Mouse (Mus musculus) megakaryocyte progenitor cell, adult 5-6 weeks (primary cell): ENCODE data around the gene D8Ertd738e. TPM values are rescaled to one million over a fixed set of nuclear protein-coding genes. Genes with fewer than 3 reads are reported as not detected.

Experiments used
- ATAC-seq: replicated peaks from 2 replicates; pipeline ENCODE4 v1.8.0; 2016; ENCODE audit warnings: mild to moderate bottlenecking, moderate TSS enrichment, inconsistent platforms; ENCODE audit not compliant: poor library complexity
- total RNA-seq, 2 experiments: library from RNA; stranded (forward) in 1 of 2; stranded (reverse) in 1 of 2; fragments of 157-497, 149-512 nt in 1 of 2; fragments of 200-1000 nt in 1 of 2; gene quantifications; 2 replicates each; pipeline versions ENCODE4 v1.2.3 to v1.2.4; 2015 to 2017

The D8Ertd738e gene
- total RNA-seq, 2 experiments from 2014 or later, result 107 to 121 TPM

- ATAC-seq, result peak; percentile 15
These were observed 45.3 kb downstream of the D8Ertd738e start for GRCm38 (mm10) chr8:84203975-84204772.

GRCm38 (mm10) chr8:84202938-84203917, 46.3 kb downstream of the D8Ertd738e start:
- peak; percentile 33 for ATAC-seq

- ATAC-seq, result no peak
These were observed 47.1 kb downstream of the D8Ertd738e start for GRCm38 (mm10) chr8:84202466-84202865.

GRCm38 (mm10) chr8:84201545-84202245, 47.8 kb downstream of the D8Ertd738e start:
- ATAC-seq, result 0 out of 2 replicates have a peak, but pooled peaks have one; percentile 7

GRCm38 (mm10) chr8:84200652-84201544, 48.6 kb downstream of the D8Ertd738e start:
- ATAC-seq, result no peak

- ATAC-seq, result no peak
These were observed 49.4 kb downstream of the D8Ertd738e start for GRCm38 (mm10) chr8:84200126-84200555.

- ATAC-seq, result no peak
These were observed 50.0 kb downstream of the D8Ertd738e start for GRCm38 (mm10) chr8:84199348-84200125.

GRCm38 (mm10) chr8:84198871-84199270, 50.6 kb downstream of the D8Ertd738e start:
- no peak for ATAC-seq

- ATAC-seq, result peak; percentile 75
These were observed 51.4 kb downstream of the D8Ertd738e start for GRCm38 (mm10) chr8:84197922-84198774.

- ATAC-seq, result peak; percentile 8; the same call in 1 of the 2 replicates
These were observed 52.2 kb downstream of the D8Ertd738e start for GRCm38 (mm10) chr8:84197141-84197921.

Other genes starting within 250 kb of the D8Ertd738e start
- gene 1700067K01Rik, start 248.2 kb downstream of the D8Ertd738e start, total RNA-seq (2015), result 0.67 TPM in 1 of 2 replicates, not detected in the other
- 0.37 and 2.0 TPM in 2 replicates for gene 1700067K01Rik, start 248.2 kb downstream of the D8Ertd738e start, total RNA-seq (2017)
- gene 2210011C24Rik, start 237.5 kb downstream of the D8Ertd738e start, total RNA-seq (2015), result not detected in 2 replicates
- not detected in 2 replicates for gene 2210011C24Rik, start 237.5 kb downstream of the D8Ertd738e start, total RNA-seq (2017)
- gene Palm3, start 228.2 kb downstream of the D8Ertd738e start, total RNA-seq (2015), result not detected in 2 replicates
- not detected in 2 replicates for gene Palm3, start 228.2 kb downstream of the D8Ertd738e start, total RNA-seq (2017)
- gene Il27ra, start 207.1 kb downstream of the D8Ertd738e start, total RNA-seq (2015), result 0.85 and 1.9 TPM in 2 replicates
- 1.9 TPM in 2 replicates for gene Il27ra, start 207.1 kb downstream of the D8Ertd738e start, total RNA-seq (2017)
- gene Rln3, start 204.7 kb downstream of the D8Ertd738e start, total RNA-seq (2015), result not detected in 2 replicates
- not detected in 2 replicates for gene Rln3, start 204.7 kb downstream of the D8Ertd738e start, total RNA-seq (2017)
- gene Gm10643, start 184.6 kb downstream of the D8Ertd738e start, total RNA-seq (2015), result 1.9 and 2.0 TPM in 2 replicates
- 1.5 and 1.6 TPM in 2 replicates for gene Gm10643, start 184.6 kb downstream of the D8Ertd738e start, total RNA-seq (2017)
- 7.9 and 9.5 TPM in 2 replicates for gene Rfx1, start 182.9 kb downstream of the D8Ertd738e start, total RNA-seq (2015)
- gene Rfx1, start 182.9 kb downstream of the D8Ertd738e start, total RNA-seq (2017), result 2.5 and 3.2 TPM in 2 replicates
- gene Dcaf15, start 145.0 kb downstream of the D8Ertd738e start, total RNA-seq (2015), result 13.2 and 14.3 TPM in 2 replicates
- gene Dcaf15, start 145.0 kb downstream of the D8Ertd738e start, total RNA-seq (2017), result 20.5 and 22.0 TPM in 2 replicates
- gene Podnl1, start 123.7 kb downstream of the D8Ertd738e start, total RNA-seq (2015), result 0.05 TPM in 1 of 2 replicates, not detected in the other
- 0.54 TPM in 1 of 2 replicates, not detected in the other for gene Podnl1, start 123.7 kb downstream of the D8Ertd738e start, total RNA-seq (2017)
- 7.3 and 8.0 TPM in 2 replicates for gene Cc2d1a, start 101.8 kb downstream of the D8Ertd738e start, total RNA-seq (2015)
- gene Cc2d1a, start 101.8 kb downstream of the D8Ertd738e start, total RNA-seq (2017), result 5.7 and 8.0 TPM in 2 replicates
- 0.17 and 0.32 TPM in 2 replicates for gene 4930432K21Rik, start 101.7 kb downstream of the D8Ertd738e start, total RNA-seq (2015)
- 2.1 and 2.2 TPM in 2 replicates for gene 4930432K21Rik, start 101.7 kb downstream of the D8Ertd738e start, total RNA-seq (2017)
- gene Nanos3, start 64.5 kb downstream of the D8Ertd738e start, total RNA-seq (2015), result 0.54 and 1.7 TPM in 2 replicates
- 3.5 TPM in 1 of 2 replicates, not detected in the other for gene Nanos3, start 64.5 kb downstream of the D8Ertd738e start, total RNA-seq (2017)
- 3.2 and 3.4 TPM in 2 replicates for gene Zswim4, start 12.7 kb downstream of the D8Ertd738e start, total RNA-seq (2015)
- 4.2 and 5.0 TPM in 2 replicates for gene Zswim4, start 12.7 kb downstream of the D8Ertd738e start, total RNA-seq (2017)
- gene Mri1, start 7.6 kb upstream of the D8Ertd738e start, total RNA-seq (2015), result 34.3 and 39.1 TPM in 2 replicates
- gene Mri1, start 7.6 kb upstream of the D8Ertd738e start, total RNA-seq (2017), result 13.8 and 17.4 TPM in 2 replicates
- 18.6 and 19.4 TPM in 2 replicates for gene Ccdc130, start 20.7 kb upstream of the D8Ertd738e start, total RNA-seq (2015)
- 6.8 and 17.0 TPM in 2 replicates for gene Ccdc130, start 20.7 kb upstream of the D8Ertd738e start, total RNA-seq (2017)
- 1.8 and 3.3 TPM in 2 replicates for gene Cacna1a, start 138.7 kb upstream of the D8Ertd738e start, total RNA-seq (2015)
- 0.21 and 1.6 TPM in 2 replicates for gene Cacna1a, start 138.7 kb upstream of the D8Ertd738e start, total RNA-seq (2017)